Mouse (Mus musculus) common myeloid progenitor, adult 5-6 weeks (primary cell): ENCODE data around the gene Zfp13. TPM values are rescaled to one million over a fixed set of nuclear protein-coding genes. Genes with fewer than 3 reads are reported as not detected.
A peak's percentile ranks its signal among the peaks of the same experiment; 100 is the strongest.
"Not testable (repeated sequence)": the region's sequence is repeated elsewhere in the genome, so short reads cannot be mapped to it uniquely, and the experiment has no call there.

Experiments used
- ATAC-seq: replicated peaks from 2 replicates; pipeline ENCODE4 v1.8.0; 2016; ENCODE audit warnings: low read depth, mild to moderate bottlenecking, moderate TSS enrichment, inconsistent platforms; ENCODE audit not compliant: poor library complexity, severe bottlenecking
- total RNA-seq: library from RNA; stranded (forward); fragments of 200-1000, 187-1606 nt; gene quantifications from 2 replicates; pipeline ENCODE4 v1.2.3, GENCODE M21; 2017

The Zfp13 gene
- total RNA-seq, 1 experiment from 2014 or later: 0.14 TPM

GRCm38 (mm10) chr17:23537554-23538255 is 61.6 kb downstream of the Zfp13 start:
- no peak for ATAC-seq

- peak; percentile 46 for ATAC-seq
These were observed 64.1 kb downstream of the Zfp13 start for GRCm38 (mm10) chr17:23535046-23535788.

GRCm38 (mm10) chr17:23533591-23534490 is 65.4 kb downstream of the Zfp13 start:
- peak; percentile 54 for ATAC-seq

GRCm38 (mm10) chr17:23531408-23531807 is 67.9 kb downstream of the Zfp13 start:
- ATAC-seq: not testable (repeated sequence)

Other genes with a start within 250 kb of the Zfp13 start
- not detected in 2 replicates for gene Vmn2r116, start 214.9 kb downstream of the Zfp13 start, total RNA-seq
- gene Vmn2r117, start 119.8 kb downstream of the Zfp13 start, total RNA-seq: not detected in 2 replicates
- gene Zfp213, start 35.2 kb downstream of the Zfp13 start, total RNA-seq: 8.9 and 10.1 TPM in 2 replicates
- not detected in 2 replicates for gene Zscan10, start 1.4 kb upstream of the Zfp13 start, total RNA-seq
- 0.24 TPM in 1 of 2 replicates, not detected in the other for gene Mmp25, start 45.8 kb upstream of the Zfp13 start, total RNA-seq
- not detected in 2 replicates for gene Bicdl2, start 61.0 kb upstream of the Zfp13 start, total RNA-seq
- 19.2 and 26.9 TPM in 2 replicates for gene Hcfc1r1, start 74.1 kb upstream of the Zfp13 start, total RNA-seq
- gene Thoc6, start 74.4 kb upstream of the Zfp13 start, total RNA-seq: 44.6 and 55.5 TPM in 2 replicates
- gene Tnfrsf12a, start 78.0 kb upstream of the Zfp13 start, total RNA-seq: 10.1 and 13.2 TPM in 2 replicates
- 1.3 TPM in 1 of 2 replicates, not detected in the other for gene Cldn6, start 79.8 kb upstream of the Zfp13 start, total RNA-seq
- not detected in 2 replicates for gene Cldn9, start 84.5 kb upstream of the Zfp13 start, total RNA-seq
- gene 1520401A03Rik, start 123.3 kb upstream of the Zfp13 start, total RNA-seq: not detected in 2 replicates
- gene Pkmyt1, start 126.8 kb upstream of the Zfp13 start, total RNA-seq: 14.3 and 28.1 TPM in 2 replicates
- 4.4 and 5.3 TPM in 2 replicates for gene Paqr4, start 141.4 kb upstream of the Zfp13 start, total RNA-seq
- gene Kremen2, start 146.3 kb upstream of the Zfp13 start, total RNA-seq: not detected in 2 replicates
- 33.8 and 34.0 TPM in 2 replicates for gene Flywch1, start 172.1 kb upstream of the Zfp13 start, total RNA-seq
- gene Flywch2, start 186.6 kb upstream of the Zfp13 start, total RNA-seq: 0.46 and 4.6 TPM in 2 replicates
- gene Srrm2, start 191.0 kb upstream of the Zfp13 start, total RNA-seq: 234 and 239 TPM in 2 replicates
- 96.2 and 130 TPM in 2 replicates for gene Elob, start 229.6 kb upstream of the Zfp13 start, total RNA-seq
- not detected in 2 replicates for gene Prss33, start 236.6 kb upstream of the Zfp13 start, total RNA-seq
- gene Prss32, start 244.4 kb upstream of the Zfp13 start, total RNA-seq: not detected in 2 replicates
- gene Prss41, start 244.7 kb upstream of the Zfp13 start, total RNA-seq: not detected in 2 replicates